Comparison of ENCODE assay signal across 8 mouse cellular contexts in the genomic region with DNA sequence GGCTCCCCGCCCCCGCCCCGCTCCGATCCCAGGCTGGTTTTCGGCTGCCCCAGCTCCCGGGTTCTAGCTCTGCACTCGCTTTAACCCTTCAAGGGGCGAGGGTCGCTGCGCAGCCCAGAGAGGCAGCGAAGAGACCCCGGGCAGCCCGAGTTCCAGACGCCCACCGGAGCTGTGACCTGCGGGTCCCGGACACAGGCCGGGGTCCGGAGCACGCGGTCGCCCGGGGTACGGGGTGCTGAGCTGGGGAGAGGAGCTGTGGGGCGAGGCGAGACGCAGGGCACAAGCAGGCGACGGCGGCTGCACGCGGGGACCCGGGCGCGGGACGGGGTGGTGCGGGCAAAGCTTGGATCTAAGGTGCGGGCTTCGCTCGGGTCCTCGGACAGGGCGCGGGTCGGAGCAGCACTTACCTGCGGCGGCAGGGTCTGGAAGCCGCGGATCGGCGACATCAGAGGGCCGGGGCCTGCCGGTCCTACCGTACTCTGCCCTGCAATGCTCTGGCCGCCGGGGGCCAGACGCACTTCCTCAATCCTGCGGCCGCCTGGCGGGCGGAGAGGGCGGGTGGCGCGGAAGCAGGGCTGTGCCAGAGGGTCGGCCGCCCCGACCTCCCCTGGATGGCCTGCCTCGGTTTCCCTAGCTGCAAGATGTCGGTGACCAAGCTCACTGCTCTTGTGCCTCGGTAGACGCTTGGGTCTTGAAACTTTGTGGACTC. TPM values are rescaled to one million over a fixed set of nuclear protein-coding genes. Genes with fewer than 3 reads are reported as not detected.
DNase-seq lines count a peak whose midpoint lies in the region; ATAC-seq and TF ChIP-seq lines count a peak whose summit lies in the region.

TSS of gene Lrrk1 (minus strand) at position 538 of the 709 bp plus-strand sequence.

- H3K9me3 ChIP-seq in hindbrain, postnatal 0 days (ENCODE audit: low read length) = no peaks in the 10 kb centered on the region
- H3K9me3 ChIP-seq in liver, embryonic 13.5 days (replicated peaks) = no peaks in the 10 kb centered on the region

- H3K27ac ChIP-seq in left cerebral cortex, adult 2 months = peak within 1 kb of the TSS; percentile 85
- H3K27ac ChIP-seq in brown adipose tissue, adult 24 weeks (replicated peaks; ENCODE audit: low read depth, low read length) = peak within 1 kb of the TSS; percentile 86
- H3K27ac ChIP-seq in hindbrain, postnatal 0 days = 0 out of 2 replicates have a peak within 1 kb of the TSS, but pooled peaks have one; percentile 36
- peak within 1 kb of the TSS; percentile 47 for H3K27ac ChIP-seq in liver, embryonic 13.5 days

- no peaks in the 10 kb centered on the region for H3K36me3 ChIP-seq in hindbrain, postnatal 0 days (ENCODE audit: insufficient read depth, low read length)
- H3K36me3 ChIP-seq in liver, embryonic 13.5 days = no peaks in the 10 kb centered on the region
- no peaks in the 10 kb centered on the region for H3K36me3 ChIP-seq in myocyte (ENCODE audit: control insufficient read depth, insufficient read depth)

- H3K79me2 ChIP-seq in myocyte (ENCODE audit: control insufficient read depth, insufficient read depth) = peaks cover 56% of the 10 kb centered on the region

- H3K4me3 ChIP-seq in left cerebral cortex, adult 2 months = peak within 1 kb of the TSS; percentile 62
- peak within 1 kb of the TSS; percentile 64 for H3K4me3 ChIP-seq in brown adipose tissue, adult 24 weeks (ENCODE audit: insufficient read depth, low read depth, low read length)
- H3K4me3 ChIP-seq in hindbrain, postnatal 0 days (ENCODE audit: low read length) = peak within 1 kb of the TSS; percentile 54
- peak within 1 kb of the TSS; percentile 71 for H3K4me3 ChIP-seq in liver, embryonic 13.5 days (replicated peaks)
- H3K4me3 ChIP-seq in myocyte = peak within 1 kb of the TSS; percentile 40

- peak within 1 kb of the TSS; percentile 99 for H3K4me2 ChIP-seq in hindbrain, postnatal 0 days (ENCODE audit: low read depth, low read length)
- peak within 1 kb of the TSS; percentile 89 for H3K4me2 ChIP-seq in liver, embryonic 13.5 days
- peak within 1 kb of the TSS; percentile 95 for H3K4me2 ChIP-seq in myocyte (ENCODE audit: low read depth)

- peak; percentile 54; the same call in 1 of the 2 replicates for ATAC-seq in hindbrain, postnatal 0 days
- ATAC-seq in liver, embryonic 13.5 days (ENCODE audit: low read depth) = peak; percentile 71

- peak; percentile 46; the same call in 1 of the 2 replicates for TF ChIP-seq CTCF in left cerebral cortex, adult 2 months (IDR thresholded peaks at IDR 0.05)
- peak; percentile 42 for TF ChIP-seq CTCF in hindbrain, postnatal 0 days (IDR thresholded peaks at IDR 0.05; ENCODE audit: low read depth)

- DNase-seq in left cerebral cortex, adult 2 months (ENCODE audit: extremely low spot score in 1 of 2, low spot score in 2 of 2) = no peak
- DNase-seq in left cerebral cortex, adult 8-10 months (ENCODE audit: low spot score in 2 of 2) = no peak
- peak; percentile 49 for DNase-seq in gastrocnemius, postnatal 25 days
- peak; percentile 51 for DNase-seq in hindbrain, postnatal 0 days (ENCODE audit: low spot score)
- DNase-seq in liver, embryonic 13.5 days = peak; percentile 40
- DNase-seq in thymus, postnatal 4 days = peak; percentile 32

- peak within 1 kb of the TSS; percentile 88 for H3ac ChIP-seq in myocyte (ENCODE audit: control insufficient read depth, insufficient read length)

- 0 out of 2 replicates have a peak, but pooled peaks cover 2% of the 10 kb centered on the region for H3K27me3 ChIP-seq in hindbrain, postnatal 0 days (ENCODE audit: insufficient read depth, low read length)
- 0 out of 2 replicates have a peak, but pooled peaks cover 4% of the 10 kb centered on the region for H3K27me3 ChIP-seq in liver, embryonic 13.5 days
- no peaks in the 10 kb centered on the region for H3K27me3 ChIP-seq in myocyte (ENCODE audit: control insufficient read depth, insufficient read depth, insufficient read length)

- 2% methylated on average over 69 of the region's 70 CpGs for WGBS in hindbrain, postnatal 0 days
- WGBS in liver, embryonic 13.5 days (ENCODE audit: insufficient replicate concordance) = under 1% methylated on average over 70 of the region's 70 CpGs

- peaks cover 19% of the 10 kb centered on the region; the same call in 1 of the 2 replicates for H3K4me1 ChIP-seq in brown adipose tissue, adult 24 weeks (ENCODE audit: control insufficient read depth, insufficient read depth, insufficient read length, low read length)
- H3K4me1 ChIP-seq in hindbrain, postnatal 0 days (ENCODE audit: insufficient read depth, low read length) = 0 out of 2 replicates have a peak, but pooled peaks cover 6% of the 10 kb centered on the region
- H3K4me1 ChIP-seq in liver, embryonic 13.5 days (replicated peaks) = peaks cover 43% of the 10 kb centered on the region

- peak; percentile 71 for TF ChIP-seq POLR2A in myocyte (IDR thresholded peaks at IDR 0.05; ENCODE audit: insufficient read length, low read depth)

- H3K9ac ChIP-seq in hindbrain, postnatal 0 days (replicated peaks; ENCODE audit: low read length) = peak within 1 kb of the TSS; percentile 56
- peak within 1 kb of the TSS; percentile 84 for H3K9ac ChIP-seq in liver, embryonic 13.5 days

- intact Hi-C loops in left cerebral cortex, adult 2 months (cut with DNase I) = loop anchor here (1.0 to 2.0 kb wide), 2 partner anchors 79 to 285 kb away; no protein-coding TSS in a partner anchor

TF ChIP-seq in myocyte, 11 proteins besides CTCF, POLR2A, EP300 and RAD21:
- no peak for TF ChIP-seq MAX (IDR thresholded peaks at IDR 0.05; ENCODE audit: low read depth)
- TF ChIP-seq MYOD1 (IDR thresholded peaks at IDR 0.05; ENCODE audit: control insufficient read depth in 1 of 3, insufficient read length in 2 of 3, low read depth in 2 of 3) = peak in 1 of 3 experiments; percentile 13
- TF ChIP-seq CEBPB (IDR thresholded peaks at IDR 0.05; ENCODE audit: insufficient read depth, poor library complexity, severe bottlenecking) = no peak
- TF ChIP-seq POLR2AphosphoS2 (IDR thresholded peaks at IDR 0.05; ENCODE audit: insufficient read length, low read depth) = peak; percentile 61

RNA-seq across cellular contexts. Expression of gene Lrrk1, which starts in this region (rescaled TPM):
- 1 to 10 TPM; 4.4 TPM for total RNA-seq in left cerebral cortex, adult 2 months (2021)
- 1 to 10 TPM; 3.6 to 6.0 (median 5.2) TPM for total RNA-seq in left cerebral cortex, adult 8-10 months (2022)
- polyA plus RNA-seq in brown adipose tissue, adult 24 weeks (2012; ENCODE audit: insufficient read depth, insufficient read length, missing spikeins) = 2.1 and 2.5 TPM in 2 replicates
- total RNA-seq in gastrocnemius, postnatal 25 days (2021) = 1 to 10 TPM; 3.2 to 3.7 TPM
- 3.1 and 4.1 TPM in 2 replicates for total RNA-seq in hindbrain, postnatal 0 days (2014; rRNA removed)
- 2.5 and 2.6 TPM in 2 replicates for polyA plus RNA-seq in hindbrain, postnatal 0 days (2015; fragmentation: Nextera tagmentation; extraction: Ambion mirVana)
- 3.8 and 4.2 TPM in 2 replicates for polyA plus RNA-seq in liver, embryonic 13.5 days (2015; fragmentation: Nextera tagmentation; extraction: Ambion mirVana)
- polyA plus RNA-seq in myocyte (2012; fragmentation: generic; extraction: Trizol) = 24.8 TPM

Comparison
In these comparisons a context has a peak if more than half of its experiments do, and no peak if none do; other contexts are left out.
1. DNase-seq: peak in gastrocnemius, postnatal 25 days (single experiment), hindbrain, postnatal 0 days (single experiment), liver, embryonic 13.5 days (single experiment) and thymus, postnatal 4 days (single experiment); none in left cerebral cortex, adult 2 months (0 of 2) and left cerebral cortex, adult 8-10 months (0 of 2).
2. H3K27ac ChIP-seq: peak in every context shown above with its lines; median percentile 86 in brown adipose tissue, adult 24 weeks; 85 in left cerebral cortex, adult 2 months; 47 in liver, embryonic 13.5 days; 36 in hindbrain, postnatal 0 days.
3. Peak in every context shown above with its lines, with median percentiles within 50 percentile points of each other: H3K4me3 ChIP-seq and H3K4me2 ChIP-seq.